Mouse (Mus musculus): ENCODE results near the gene Wwp2.

GRCm38 (mm10) chr8:107574771-107575170 lies 138.6 kb downstream of the Wwp2 start:
- TF ChIP-seq CTCF (IDR thresholded peaks at IDR 0.05; ENCODE audit: insufficient read depth, low read depth, low read length): no peak
- TF ChIP-seq POLR2A (IDR thresholded peaks at IDR 0.05; ENCODE audit: insufficient read depth, low read depth, low read length): no peak
